Mouse (Mus musculus) thymus, adult 2 months (tissue): ENCODE measurements around the gene Cntnap1.

Experiments
- CTCF ChIP-seq: fragments of 200-500 bp; IDR thresholded peaks from 2 replicates; pipeline ENCODE4 v1.5.1; 2012; ENCODE audit warnings: mild to moderate bottlenecking, control low read depth, low read length, moderate library complexity, borderline replicate concordance; ENCODE audit not compliant: control insufficient read depth, poor library complexity, insufficient read depth; ENCODE audit errors: extremely low read depth
- POLR2A ChIP-seq: fragments of 200-500 bp; IDR thresholded peaks from 2 replicates; pipeline ENCODE4 v1.6.1; 2012; ENCODE audit warnings: mild to moderate bottlenecking, low read length, control low read depth, moderate library complexity; ENCODE audit not compliant: control insufficient read depth, poor library complexity, insufficient read depth; ENCODE audit errors: extremely low read depth

- TF ChIP-seq CTCF (no peak), POLR2A (no peak)
These were observed 21.6 kb upstream of the Cntnap1 start for GRCm38 (mm10) chr11:101148751-101149150.
